Mouse (Mus musculus): ENCODE results near the gene Tcf21. TPM values are rescaled to one million over a fixed set of nuclear protein-coding genes. Genes with fewer than 3 reads are reported as not detected.

Tcf21 gene
- total RNA-seq, 2 experiments from 2014 or later, result not detected

- intact Hi-C loops (cut with DNase I), result no loop called here
- DNase-seq (ENCODE audit: low spot score in 2 of 2), result no peak
Measured at GRCm38 (mm10) chr10:22817976-22818375, 2.0 kb downstream of the Tcf21 start.

- no peak for DNase-seq (ENCODE audit: low spot score in 2 of 2)
- intact Hi-C loops (cut with DNase I), result no loop called here
Measured at GRCm38 (mm10) chr10:22817561-22817960, 2.4 kb downstream of the Tcf21 start.

- intact Hi-C loops (cut with DNase I), result no loop called here
- DNase-seq (ENCODE audit: low spot score in 2 of 2), result no peak
Measured at GRCm38 (mm10) chr10:22816237-22816762, 3.7 kb downstream of the Tcf21 start.

- intact Hi-C loops (cut with DNase I), result no loop called here
- no peak for DNase-seq (ENCODE audit: low spot score in 2 of 2)
Measured at GRCm38 (mm10) chr10:22815461-22816236, 4.3 kb downstream of the Tcf21 start.

- DNase-seq (ENCODE audit: low spot score in 2 of 2), result no peak
- intact Hi-C loops (cut with DNase I), result no loop called here
Measured at GRCm38 (mm10) chr10:22814771-22815170, 5.2 kb downstream of the Tcf21 start.

- intact Hi-C loops (cut with DNase I), result no loop called here
- DNase-seq (ENCODE audit: low spot score in 2 of 2), result no peak
Measured at GRCm38 (mm10) chr10:22814294-22814693, 5.7 kb downstream of the Tcf21 start.

- intact Hi-C loops (cut with DNase I), result no loop called here
- DNase-seq (ENCODE audit: low spot score in 2 of 2), result no peak
Measured at GRCm38 (mm10) chr10:22813317-22813960, 6.5 kb downstream of the Tcf21 start.

- intact Hi-C loops (cut with DNase I), result no loop called here
Measured at GRCm38 (mm10) chr10:22811921-22812320, 8.1 kb downstream of the Tcf21 start.

GRCm38 (mm10) chr10:22782684-22783083 lies 37.3 kb downstream of the Tcf21 start:
- DNase-seq (ENCODE audit: low spot score in 2 of 2), result no peak
- intact Hi-C loops (cut with DNase I), result loop anchor here (2.0 to 10.0 kb wide), 2 partner anchors 298 to 992 kb away; no protein-coding TSS in a partner anchor

More at GRCm38 (mm10) chr10:22811921-22812320, 8.1 kb downstream of the Tcf21 start:
- DNase-seq (ENCODE audit: low spot score in 2 of 2), result no peak

- intact Hi-C loops (cut with DNase I), result loop anchor here (10.0 kb wide), 1 partner anchor 993 kb away; no protein-coding TSS in a partner anchor
- no peak for DNase-seq (ENCODE audit: low spot score in 2 of 2)
Measured at GRCm38 (mm10) chr10:22781466-22781865, 38.5 kb downstream of the Tcf21 start.

GRCm38 (mm10) chr10:22777939-22778338 lies 42.0 kb downstream of the Tcf21 start:
- intact Hi-C loops (cut with DNase I), result loop anchor here (2.0 to 5.0 kb wide), 3 partner anchors 63 to 199 kb away; no protein-coding TSS in a partner anchor
- DNase-seq (ENCODE audit: low spot score in 2 of 2), result peak; percentile 14 to 38

GRCm38 (mm10) chr10:22776007-22776698 lies 43.8 kb downstream of the Tcf21 start:
- intact Hi-C loops (cut with DNase I), result loop anchor here (2.0 to 5.0 kb wide), 2 partner anchors 61 to 159 kb away; no protein-coding TSS in a partner anchor
- DNase-seq (ENCODE audit: low spot score in 2 of 2), result peak; percentile 34 to 74

- intact Hi-C loops (cut with DNase I), result loop anchor here (5.0 kb wide), 1 partner anchor 158 kb away; no protein-coding TSS in a partner anchor
- no peak for DNase-seq (ENCODE audit: low spot score in 2 of 2)
Measured at GRCm38 (mm10) chr10:22775456-22775855, 44.5 kb downstream of the Tcf21 start.

GRCm38 (mm10) chr10:22774626-22775025 lies 45.3 kb downstream of the Tcf21 start:
- intact Hi-C loops (cut with DNase I), result loop anchor here (5.0 kb wide), 1 partner anchor 157 kb away; no protein-coding TSS in a partner anchor
- no peak for DNase-seq (ENCODE audit: low spot score in 2 of 2)

Other genes with a start within 250 kb of the Tcf21 start
- gene Slc2a12, start 175.2 kb downstream of the Tcf21 start, total RNA-seq (2021), result 1 to 10 TPM; 3.5 to 3.7 TPM
- 10 to 100 TPM; 62.5 to 63.6 TPM for gene Tbpl1, start 88.2 kb downstream of the Tcf21 start, total RNA-seq (2021)